Mouse (Mus musculus): Measurements from ENCODE around the gene Amy2a1.
"Not testable (repeated sequence)": the region's sequence is repeated elsewhere in the genome, so short reads cannot be mapped to it uniquely, and the experiment has no call there.

The Amy2a1 gene

GRCm38 (mm10) chr3:113532328-113532727 is at the start of gene Amy2a1:
TSS of gene Amy2a1 (minus strand) at chr3:113532428.
- CTCF ChIA-PET: not testable (repeated sequence)

GRCm38 (mm10) chr3:113574578-113574977 is 42.4 kb upstream of the Amy2a1 start:
- CTCF ChIA-PET: no interaction called here

GRCm38 (mm10) chr3:113574138-113574537 is 41.9 kb upstream of the Amy2a1 start:
- CTCF ChIA-PET: no interaction called here

GRCm38 (mm10) chr3:113572158-113572557 is 39.9 kb upstream of the Amy2a1 start:
- CTCF ChIA-PET: no interaction called here

GRCm38 (mm10) chr3:113539692-113540091 is 7.5 kb upstream of the Amy2a1 start:
- CTCF ChIA-PET: interaction anchor here (0.6 kb wide), 1 partner anchor 910 kb away, joined by 4 read pairs; no protein-coding TSS in a partner anchor
